Mouse (Mus musculus) forebrain, embryonic 10.5 days (tissue): Measurements from ENCODE around the gene Rpl3l. TPM values are rescaled to one million over a fixed set of nuclear protein-coding genes. Genes with fewer than 3 reads are reported as not detected.
A peak's percentile ranks its signal among the peaks of the same experiment; 100 is the strongest.
"Not testable (repeated sequence)": the region's sequence is repeated elsewhere in the genome, so short reads cannot be mapped to it uniquely, and the experiment has no call there.

Experiments used
- DNase-seq: peaks from one replicate; pipeline ENCODE4 v3.0.0-alpha.2; 2017; ENCODE audit warnings: low spot score; ENCODE audit errors: extremely low spot score
- H3K27ac ChIP-seq: fragments of 300-500 bp; sonication (generic); 2 replicates; pipeline ENCODE4 v1.5.1; 2016; ENCODE audit warnings: mild to moderate bottlenecking
- H3K27me3 ChIP-seq: fragments of 300-500 bp; sonication (generic); 2 replicates; pipeline ENCODE4 v1.6.1; 2016; ENCODE audit warnings: mild to moderate bottlenecking; ENCODE audit not compliant: poor library complexity, severe bottlenecking
- H3K36me3 ChIP-seq: fragments of 300-500 bp; sonication (generic); replicated peaks from 2 replicates; pipeline ENCODE4 v1.6.1; 2016; ENCODE audit warnings: mild to moderate bottlenecking, moderate library complexity
- H3K4me1 ChIP-seq: fragments of 300-500 bp; sonication (generic); 2 replicates; pipeline ENCODE4 v1.6.1; 2016
- H3K4me3 ChIP-seq: fragments of 300-500 bp; sonication (generic); 2 replicates; pipeline ENCODE4 v1.5.1; 2016; ENCODE audit warnings: mild to moderate bottlenecking, moderate library complexity
- H3K9me3 ChIP-seq: fragments of 300-500 bp; sonication (generic); 2 replicates; pipeline ENCODE4 v1.6.1; 2016; ENCODE audit warnings: mild to moderate bottlenecking, moderate library complexity
- WGBS: fragments of 180-500 bp; shearing (Covaris S2); methylation state at CpG from one replicate; pipeline ENCODE4 v1.1.7; 2016; 5-methylcytosine and 5-hydroxymethylcytosine counted together
- polyA plus RNA-seq: library from polyadenylated mRNA; unstranded; fragments of >200 nt; fragmentation: Nextera tagmentation; extraction: Ambion mirVana; gene quantifications from 2 replicates; pipeline ENCODE4 v1.2.1, GENCODE M21; 2016

Gene Rpl3l
- polyA plus RNA-seq, 1 experiment from 2014 or later = not detected

GRCm38 (mm10) chr17:24705821-24706220, 21.8 kb upstream of the Rpl3l start:
- 95% methylated on average over 3 of the region's 3 CpGs for WGBS
- DNase-seq = no peak
- Histone ChIP-seq H3K36me3 (peaks cover 50% of the 10 kb centered on the region), H3K27ac (no peak overlapping the region), H3K9me3 (no peaks in the 10 kb centered on the region), H3K27me3 (no peaks in the 10 kb centered on the region), H3K4me3 (peak overlapping the region; percentile 92), H3K4me1 (peaks cover 19% of the 10 kb centered on the region)

DNA sequence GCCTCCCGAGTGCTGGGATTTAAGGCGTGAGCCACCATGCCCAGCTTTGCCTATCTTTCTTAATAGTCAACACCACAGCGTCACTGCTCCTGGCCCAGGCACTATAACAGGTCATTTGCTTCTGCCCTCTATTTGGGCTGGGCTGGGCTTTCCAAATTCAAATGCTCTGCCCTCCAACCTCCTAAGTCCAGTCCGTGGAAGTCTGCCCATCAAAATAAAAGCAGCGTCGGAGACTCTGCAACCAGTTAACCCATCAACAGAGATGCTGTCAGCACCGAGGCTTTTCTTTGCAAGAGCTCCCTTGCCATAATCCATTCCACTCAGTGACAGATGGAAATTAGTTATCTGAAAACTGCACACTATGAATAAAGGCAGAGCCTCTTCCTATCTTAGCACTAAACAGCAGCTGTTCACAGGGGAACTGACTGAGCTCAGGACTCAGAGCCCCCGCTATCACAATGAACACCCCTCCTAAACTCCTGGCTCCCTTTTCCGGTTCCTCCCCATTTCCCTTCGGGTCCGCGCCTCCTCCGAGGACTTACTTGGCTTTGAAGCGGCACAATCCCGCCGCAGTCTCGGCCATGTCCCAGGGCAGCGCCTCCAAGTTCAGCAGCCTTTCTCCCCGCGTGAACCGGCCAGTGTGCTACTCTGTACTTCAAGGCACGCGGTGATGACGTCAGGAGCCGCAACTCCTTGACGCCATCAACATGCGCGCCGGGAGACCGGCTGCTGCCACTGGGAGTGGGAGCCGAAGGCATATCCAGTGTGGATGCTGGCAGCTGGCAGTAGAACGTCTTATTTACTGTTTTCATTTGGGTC, 20.4 kb upstream of the Rpl3l start, which contains the start of gene Tbl3:
Gene Tbl3, minus strand, starts transcription at position 679 of the 819 bp plus-strand sequence.
- H3K4me1 ChIP-seq = peaks cover 19% of the 10 kb centered on the region
- H3K9me3 ChIP-seq = no peaks in the 10 kb centered on the region
- no peaks in the 10 kb centered on the region for H3K27me3 ChIP-seq
- H3K36me3 ChIP-seq = peaks cover 36% of the 10 kb centered on the region
- peak; percentile 94 for DNase-seq
- peak within 1 kb of the TSS; percentile 90 for H3K27ac ChIP-seq
- WGBS = 5% methylated on average over 32 of the region's 32 CpGs
- peak within 1 kb of the TSS; percentile 92 for H3K4me3 ChIP-seq

- Histone ChIP-seq H3K9me3 (no peaks in the 10 kb centered on the region), H3K4me1 (peaks cover 19% of the 10 kb centered on the region), H3K27me3 (no peaks in the 10 kb centered on the region), H3K27ac (peak overlapping the region; percentile 90), H3K36me3 (peaks cover 29% of the 10 kb centered on the region), H3K4me3 (peak overlapping the region; percentile 92)
- DNase-seq = no peak
- 7% methylated on average over 24 of the region's 24 CpGs for WGBS
Observed at GRCm38 (mm10) chr17:24707801-24708425, 19.7 kb upstream of the Rpl3l start.

- DNase-seq = no peak
- Histone ChIP-seq H3K27ac (no peak overlapping the region), H3K4me1 (peaks cover 19% of the 10 kb centered on the region), H3K9me3 (no peaks in the 10 kb centered on the region), H3K36me3 (peaks cover 23% of the 10 kb centered on the region), H3K27me3 (no peaks in the 10 kb centered on the region), H3K4me3 (no peak overlapping the region)
- WGBS = 36% methylated on average over 2 of the region's 2 CpGs
Observed at GRCm38 (mm10) chr17:24708646-24709045, 19.0 kb upstream of the Rpl3l start.

DNA sequence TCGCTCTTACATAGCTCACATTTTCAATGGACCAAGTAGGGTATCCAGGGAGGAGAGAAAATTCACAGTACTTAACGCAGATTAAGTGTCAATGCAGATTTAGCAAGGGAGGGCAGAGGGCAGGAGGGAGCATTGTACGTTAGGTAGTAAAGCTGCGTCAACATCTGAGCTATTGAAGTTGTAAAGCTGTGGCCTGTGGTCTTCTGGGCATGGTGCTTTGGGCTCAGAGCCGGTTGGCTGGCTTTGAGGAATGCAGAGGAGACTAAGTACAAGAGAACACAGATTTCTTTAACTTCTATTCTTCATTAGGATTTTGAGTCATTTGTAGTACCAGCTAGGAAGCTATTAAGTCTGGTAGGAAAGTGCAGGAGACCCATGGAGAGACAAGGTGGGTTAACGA, 12.1 kb upstream of the Rpl3l start:
- Histone ChIP-seq H3K27me3 (no peaks in the 10 kb centered on the region), H3K4me1 (peaks cover 17% of the 10 kb centered on the region), H3K36me3 (peaks cover 42% of the 10 kb centered on the region), H3K9me3 (no peaks in the 10 kb centered on the region), H3K4me3 (no peak overlapping the region), H3K27ac (no peak overlapping the region)
- DNase-seq = no peak
- WGBS = 50% methylated on average over 6 of the region's 6 CpGs

DNA sequence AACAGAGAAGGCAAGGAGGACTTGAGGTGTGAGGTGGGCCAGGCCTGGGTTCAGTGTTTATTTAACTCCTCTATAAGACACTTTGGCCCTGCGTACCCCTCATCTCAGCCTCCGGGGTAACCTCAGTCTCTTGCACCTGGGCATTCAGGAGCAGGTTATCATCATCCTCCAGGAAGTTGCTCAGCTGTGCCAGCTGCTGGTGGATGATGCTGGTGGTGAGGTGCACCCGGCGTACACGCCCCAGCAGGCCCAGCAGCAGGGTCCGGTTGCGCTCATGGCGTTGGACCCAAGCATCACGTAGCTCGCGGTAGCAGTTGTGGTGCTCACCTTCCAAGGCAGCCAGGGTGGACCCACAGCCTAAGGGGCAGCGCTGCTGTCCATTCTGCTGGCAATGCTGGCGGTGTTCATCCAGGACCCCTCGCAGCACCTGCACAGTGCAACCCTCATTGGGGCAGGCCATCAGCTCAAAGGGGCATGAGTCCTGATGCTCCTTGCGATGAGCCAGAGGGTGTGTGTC, 11.4 kb upstream of the Rpl3l start:
- H3K27ac ChIP-seq = no peak overlapping the region
- H3K4me3 ChIP-seq = 0 out of 2 replicates have a peak overlapping the region, but pooled peaks have one; percentile 12
- no peak for DNase-seq
- no peaks in the 10 kb centered on the region for H3K27me3 ChIP-seq
- 95% methylated on average over 15 of the region's 15 CpGs for WGBS
- no peaks in the 10 kb centered on the region for H3K9me3 ChIP-seq
- peaks cover 21% of the 10 kb centered on the region for H3K4me1 ChIP-seq
- H3K36me3 ChIP-seq = peaks cover 48% of the 10 kb centered on the region

DNA sequence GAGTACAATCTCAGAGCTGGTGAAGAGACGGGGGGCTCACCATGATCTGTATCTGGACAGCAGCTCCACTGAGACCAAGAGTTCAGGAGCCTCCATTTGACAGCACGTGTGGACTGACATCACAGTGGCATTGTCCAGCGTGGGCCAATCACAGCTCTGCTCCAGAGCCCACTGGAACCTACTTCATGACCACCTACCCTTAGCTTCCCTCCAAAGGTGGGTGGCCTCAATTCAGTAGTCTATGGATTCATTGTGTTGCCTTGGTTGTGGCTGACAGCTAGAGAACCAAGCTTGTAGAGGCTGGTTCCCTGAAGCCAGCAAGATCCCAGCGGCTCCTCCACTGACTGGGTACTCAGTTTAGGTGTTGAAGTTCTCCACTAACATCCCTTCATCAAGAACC, 9.7 kb upstream of the Rpl3l start, which contains the start of the genes Rnf151 and Rps2:
Gene Rnf151, minus strand, starts transcription at position 121 of the 400 bp plus-strand sequence.
Gene Rps2, plus strand, starts transcription at position 174 of the 400 bp plus-strand sequence.
- Histone ChIP-seq H3K27ac (peak within 1 kb of the TSS; percentile 93), H3K36me3 (peaks cover 63% of the 10 kb centered on the region)

GRCm38 (mm10) chr17:24718938-24719337, 8.7 kb upstream of the Rpl3l start:
- Histone ChIP-seq H3K27ac (peak overlapping the region; percentile 93), H3K4me1 (peaks cover 47% of the 10 kb centered on the region), H3K4me3 (peak overlapping the region; percentile 91), H3K36me3 (peaks cover 63% of the 10 kb centered on the region)
- DNase-seq, H3K9me3 ChIP-seq, H3K27me3 ChIP-seq: not testable (repeated sequence)
- 63% methylated on average over 5 of the region's 5 CpGs for WGBS

More for the DNA sequence above, 9.7 kb upstream of the Rpl3l start, which contains the start of the genes Rnf151 and Rps2:
- WGBS = 72% methylated on average over 4 of the region's 4 CpGs
- peak within 1 kb of the TSS; percentile 91 for H3K4me3 ChIP-seq
- DNase-seq = no peak
- H3K4me1 ChIP-seq = peaks cover 38% of the 10 kb centered on the region
- no peaks in the 10 kb centered on the region for H3K9me3 ChIP-seq
- no peaks in the 10 kb centered on the region for H3K27me3 ChIP-seq

DNA sequence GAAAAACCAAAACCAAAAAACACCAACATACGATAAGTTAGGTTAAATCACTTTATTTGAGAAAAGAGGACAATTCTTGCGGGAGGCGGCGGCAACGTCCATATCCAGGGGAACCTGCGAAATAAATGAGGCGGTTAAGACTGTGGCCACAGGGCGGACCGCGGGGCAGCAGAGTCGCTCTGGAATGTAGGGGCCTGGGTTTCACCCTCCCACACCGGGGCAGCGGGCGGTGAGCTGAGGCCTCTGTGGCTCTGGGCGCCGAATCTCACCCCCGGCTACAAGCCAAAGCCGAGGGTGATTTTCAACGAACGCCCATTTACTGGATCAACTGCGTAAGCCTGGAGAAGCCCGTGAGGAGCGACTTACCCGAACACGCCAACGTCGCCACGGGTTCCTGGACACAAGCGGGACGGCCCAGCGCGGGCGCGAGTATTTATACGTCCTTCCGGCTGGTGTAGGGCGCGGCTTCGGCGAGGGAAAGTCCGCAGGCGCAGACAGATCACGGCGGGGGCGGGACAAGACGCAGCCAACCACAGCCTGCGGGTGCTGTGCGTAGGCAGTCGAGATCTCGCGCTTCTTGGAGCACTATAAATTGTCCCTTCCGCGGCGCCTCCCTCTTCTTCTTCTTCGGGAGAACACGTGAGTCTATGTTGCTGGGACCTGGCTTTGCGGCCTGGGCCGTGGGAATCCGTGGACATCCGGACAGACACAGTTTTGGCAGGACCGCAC, 8.0 kb upstream of the Rpl3l start:
- Histone ChIP-seq H3K9me3 (no peaks in the 10 kb centered on the region), H3K36me3 (peaks cover 63% of the 10 kb centered on the region), H3K27me3 (no peaks in the 10 kb centered on the region), H3K4me1 (peaks cover 51% of the 10 kb centered on the region), H3K4me3 (peak overlapping the region; percentile 91), H3K27ac (peak overlapping the region; percentile 93)
- peak; percentile 99 for DNase-seq
- under 1% methylated on average over 61 of the region's 61 CpGs for WGBS

GRCm38 (mm10) chr17:24720616-24721015, 7.0 kb upstream of the Rpl3l start:
- WGBS = under 1% methylated on average over 11 of the region's 11 CpGs
- DNase-seq, H3K9me3 ChIP-seq, H3K27me3 ChIP-seq: not testable (repeated sequence)
- H3K36me3 ChIP-seq = peaks cover 56% of the 10 kb centered on the region
- peak overlapping the region; percentile 93 for H3K27ac ChIP-seq
- peak overlapping the region; percentile 91 for H3K4me3 ChIP-seq
- peaks cover 48% of the 10 kb centered on the region for H3K4me1 ChIP-seq

- H3K4me1 ChIP-seq = peaks cover 44% of the 10 kb centered on the region
- 78% methylated on average over 7 of the region's 7 CpGs for WGBS
- H3K36me3 ChIP-seq = peaks cover 48% of the 10 kb centered on the region
- not testable (repeated sequence) for H3K27me3 ChIP-seq, DNase-seq, H3K27ac ChIP-seq, H3K9me3 ChIP-seq
- H3K4me3 ChIP-seq = peak overlapping the region; percentile 91
Observed at GRCm38 (mm10) chr17:24721383-24721955, 6.2 kb upstream of the Rpl3l start.
